Mouse (Mus musculus) MEL (cell line): ENCODE measurements at regions not wholly inside any gene's neighbourhood (a gene's known extent, or its start where the extent isn't known, plus 50 kb on each side); places are given as distances from the start of the nearest gene placed in this dataset.

Source experiments
- DNase-seq: peaks from one replicate; pipeline ENCODE4 v3.0.0; 2011; ENCODE audit warnings: low read depth, low spot score
- H3K27ac ChIP-seq: 2 replicates; pipeline ENCODE4 v1.5.1; 2012; ENCODE audit warnings: low read depth, mild to moderate bottlenecking, control low read depth, low read length, moderate library complexity; ENCODE audit not compliant: control insufficient read depth
- H3K27me3 ChIP-seq, 2 experiments: fragments of 150-350 bp in 1 of 2; sonication (generic) in 1 of 2; 2 replicates each; pipeline ENCODE4 v1.6.1; 2012; ENCODE audit warnings: low read length in 2 of 2, mild to moderate bottlenecking in 2 of 2, improper control_type of control experiment in 1 of 2, moderate library complexity in 1 of 2; ENCODE audit not compliant: insufficient read depth in 2 of 2, control insufficient read depth in 1 of 2
- H3K36me3 ChIP-seq, 2 experiments: 2 replicates each; pipeline ENCODE4 v1.6.1; 2012 to 2014; ENCODE audit warnings: low read length in 2 of 2, improper control_type of control experiment in 1 of 2, inconsistent platforms in 1 of 2, mild to moderate bottlenecking in 1 of 2; ENCODE audit not compliant: insufficient read depth in 2 of 2, control insufficient read depth in 1 of 2
- H3K4me1 ChIP-seq, 2 experiments: fragments of 150-350 bp in 1 of 2; sonication (generic) in 1 of 2; 2 replicates each; pipeline ENCODE4 v1.6.1; 2012; ENCODE audit warnings: low read length in 2 of 2, improper control_type of control experiment in 1 of 2, mild to moderate bottlenecking in 1 of 2; ENCODE audit not compliant: insufficient read depth in 2 of 2, control insufficient read depth in 1 of 2
- H3K4me3 ChIP-seq, 2 experiments: fragments of 150-350 bp in 1 of 2; sonication (generic) in 1 of 2; 2 replicates each; pipeline ENCODE4 v1.5.1; 2012; ENCODE audit warnings: low read depth in 2 of 2, low read length in 2 of 2, mild to moderate bottlenecking in 2 of 2, moderate library complexity in 2 of 2, control low read depth in 1 of 2, improper control_type of control experiment in 1 of 2; ENCODE audit not compliant: control insufficient read depth in 1 of 2, insufficient read depth in 1 of 2
- H3K79me2 ChIP-seq: 2 replicates; pipeline ENCODE4 v1.6.1; 2012; ENCODE audit warnings: mild to moderate bottlenecking, low read length, moderate library complexity; ENCODE audit not compliant: control insufficient read depth, poor library complexity, insufficient read depth
- H3K9ac ChIP-seq: 2 replicates; pipeline ENCODE4 v1.6.1; 2012; ENCODE audit warnings: low read depth, mild to moderate bottlenecking, control low read depth, low read length, moderate library complexity; ENCODE audit not compliant: control insufficient read depth, poor library complexity, severe bottlenecking
- H3K9me3 ChIP-seq: fragments of 150-350 bp; sonication (generic); replicated peaks from 2 replicates; pipeline ENCODE4 v1.6.1; 2012; ENCODE audit warnings: mild to moderate bottlenecking, low read length, improper control_type of control experiment, moderate library complexity; ENCODE audit not compliant: insufficient read depth
- BHLHE40 ChIP-seq: IDR thresholded peaks from 2 replicates; pipeline ENCODE4 v1.6.1; 2012; ENCODE audit warnings: low read depth, mild to moderate bottlenecking, inconsistent platforms, low read length, improper control_type of control experiment, borderline replicate concordance
- CTCF ChIP-seq, 3 experiments: IDR thresholded peaks in 2 of 3; conservative IDR thresholded peaks in 1 of 3; 2 replicates each; pipeline ENCODE4 v1.5.1; 2011 to 2012; ENCODE audit warnings: low read length in 3 of 3, low read depth in 2 of 3, mild to moderate bottlenecking in 2 of 3, improper control_type of control experiment in 1 of 3, inconsistent platforms in 1 of 3, mixed read lengths in 1 of 3, moderate library complexity in 1 of 3; ENCODE audit not compliant: control insufficient read depth in 1 of 3, insufficient read depth in 1 of 3, poor library complexity in 1 of 3, severe bottlenecking in 1 of 3
- E2F4 ChIP-seq: IDR thresholded peaks from 2 replicates; pipeline ENCODE4 v1.6.1; 2011; ENCODE audit warnings: low read depth, low read length, improper control_type of control experiment, borderline replicate concordance
- KAT2A ChIP-seq: conservative IDR thresholded peaks from 2 replicates; pipeline ENCODE4 v1.6.1; 2012; ENCODE audit warnings: low read depth, low read length, improper control_type of control experiment, inconsistent platforms
- MEF2A ChIP-seq: IDR thresholded peaks from 2 replicates; pipeline ENCODE4 v1.6.1; 2014; ENCODE audit warnings: low read depth, mild to moderate bottlenecking, inconsistent platforms, low read length, improper control_type of control experiment; ENCODE audit not compliant: poor library complexity, insufficient replicate concordance, severe bottlenecking; ENCODE audit errors: extremely low read depth
- MYC ChIP-seq: IDR thresholded peaks from 2 replicates; pipeline ENCODE4 v1.6.1; 2011; ENCODE audit warnings: low read depth, mild to moderate bottlenecking, low read length, improper control_type of control experiment, moderate library complexity
- POLR2AphosphoS2 ChIP-seq: IDR thresholded peaks from 2 replicates; pipeline ENCODE4 v1.6.1; 2011; ENCODE audit warnings: low read length, improper control_type of control experiment
- POLR2AphosphoS5 ChIP-seq: IDR thresholded peaks from 2 replicates; pipeline ENCODE4 v1.6.1; 2012; ENCODE audit warnings: low read depth, borderline replicate concordance, mild to moderate bottlenecking, inconsistent platforms, low read length, moderate library complexity, mixed read lengths
- RAD21 ChIP-seq: IDR thresholded peaks from 2 replicates; pipeline ENCODE4 v1.6.1; 2011; ENCODE audit warnings: mild to moderate bottlenecking, low read depth, low read length, improper control_type of control experiment
- RCOR1 ChIP-seq: IDR thresholded peaks from 2 replicates; pipeline ENCODE4 v1.6.1; 2012; ENCODE audit warnings: low read depth, mild to moderate bottlenecking, inconsistent platforms, low read length, improper control_type of control experiment
- SIN3A ChIP-seq: IDR thresholded peaks from 2 replicates; pipeline ENCODE4 v1.6.1; 2012; ENCODE audit warnings: low read length, improper control_type of control experiment, inconsistent platforms
- SMC3 ChIP-seq: IDR thresholded peaks from 2 replicates; pipeline ENCODE4 v1.6.1; 2011; ENCODE audit warnings: low read depth, low read length, improper control_type of control experiment
- TAL1 ChIP-seq: IDR thresholded peaks from 2 replicates; pipeline ENCODE4 v1.6.1; 2012; ENCODE audit warnings: mild to moderate bottlenecking, inconsistent platforms, low read length, moderate library complexity, mixed read lengths
- USF1 ChIP-seq: IDR thresholded peaks from 2 replicates; pipeline ENCODE4 v1.6.1; 2014; ENCODE audit warnings: low read depth, mild to moderate bottlenecking, inconsistent platforms, low read length, improper control_type of control experiment, moderate library complexity
- ZC3H11A ChIP-seq: IDR thresholded peaks from 2 replicates; pipeline ENCODE4 v1.6.1; 2012; ENCODE audit warnings: low read depth, mild to moderate bottlenecking, inconsistent platforms, low read length, improper control_type of control experiment
- ZNF384 ChIP-seq: IDR thresholded peaks from 2 replicates; pipeline ENCODE4 v1.6.1; 2012; ENCODE audit warnings: low read depth, mild to moderate bottlenecking, inconsistent platforms, low read length, improper control_type of control experiment

- Histone ChIP-seq H3K4me1 (no peaks in the 10 kb centered on the region), H3K27ac (no peak overlapping the region), H3K36me3 (no peaks in the 10 kb centered on the region), H3K79me2 (no peaks in the 10 kb centered on the region), H3K27me3 (no peaks in the 10 kb centered on the region), H3K9me3 (no peaks in the 10 kb centered on the region), H3K9ac (no peak overlapping the region), H3K4me3 (no peak overlapping the region)
- TF ChIP-seq E2F4 (no peak), RAD21 (peak; percentile 5)
- DNase-seq: no peak
These were observed 75.3 kb upstream of the Map2 start for GRCm38 (mm10) chr1:66099562-66100444.

- TF ChIP-seq MEF2A (no peak), ZNF384 (no peak), ZC3H11A (no peak), POLR2AphosphoS2 (no peak), BHLHE40 (no peak), SIN3A (no peak)
- H3K27ac ChIP-seq: no peak overlapping the region
- no peaks in the 10 kb centered on the region for H3K4me1 ChIP-seq
These were observed 73.7 kb upstream of the Map2 start for GRCm38 (mm10) chr1:66101419-66101818.

GRCm38 (mm10) chr1:66104493-66104892, 70.6 kb upstream of the Map2 start:
- H3K4me1 ChIP-seq: no peaks in the 10 kb centered on the region
- no peak overlapping the region for H3K27ac ChIP-seq
- H3K9ac ChIP-seq: no peak overlapping the region
- no peak for TF ChIP-seq RCOR1
- TF ChIP-seq RAD21: peak; percentile 23
- TF ChIP-seq CTCF (IDR thresholded peaks at IDR 0.05 in 2 of 3, conservative IDR thresholded peaks at IDR 0.05 in 1 of 3; ENCODE audit: control insufficient read depth in 1 of 3, insufficient read depth in 1 of 3, low read depth in 2 of 3, low read length in 3 of 3, poor library complexity in 1 of 3, severe bottlenecking in 1 of 3): peak in 2 of 3 experiments; percentile 12 to 27; a peak in 1 of 6 replicates
- peak; percentile 23 for TF ChIP-seq SMC3
- TF ChIP-seq USF1: no peak
- TF ChIP-seq TAL1: no peak
- no peak for TF ChIP-seq POLR2AphosphoS5
- no peak for TF ChIP-seq MYC
- no peak for TF ChIP-seq KAT2A
- H3K36me3 ChIP-seq: no peaks in the 10 kb centered on the region
- DNase-seq: peak; percentile 14
- H3K9me3 ChIP-seq: no peaks in the 10 kb centered on the region
- H3K79me2 ChIP-seq: no peaks in the 10 kb centered on the region
- H3K4me3 ChIP-seq: no peak overlapping the region
- no peaks in the 10 kb centered on the region for H3K27me3 ChIP-seq

More at GRCm38 (mm10) chr1:66101419-66101818, 73.7 kb upstream of the Map2 start:
- Histone ChIP-seq H3K9me3 (no peaks in the 10 kb centered on the region), H3K36me3 (no peaks in the 10 kb centered on the region), H3K27me3 (no peaks in the 10 kb centered on the region), H3K79me2 (no peaks in the 10 kb centered on the region), H3K9ac (no peak overlapping the region), H3K4me3 (no peak overlapping the region)
- DNase-seq: no peak
